Comparison of ENCODE assay signal across 8 mouse cellular contexts in genomic region chr14:31385977-31386697, GRCm38 (mm10). TPM values are rescaled to one million over a fixed set of nuclear protein-coding genes. Genes with fewer than 3 reads are reported as not detected.
DNase-seq lines count a peak whose midpoint lies in the region; ATAC-seq and TF ChIP-seq lines count a peak whose summit lies in the region.

No protein-coding gene starts in this region.

- no peaks in the 10 kb centered on the region for H3K9me3 ChIP-seq in liver, postnatal 0 days (ENCODE audit: low read length)

- peak overlapping the region; percentile 64 for H3K27ac ChIP-seq in liver, postnatal 0 days (ENCODE audit: low read depth)

- peak; percentile 91 for DNase-seq in 3T3-L1 (ENCODE audit: low read depth, low spot score)
- DNase-seq in MN1 (ENCODE audit: low spot score), result peak; percentile 85
- DNase-seq in cerebellum, adult 8-10 months, result peak; percentile 83
- DNase-seq in kidney, adult 9 months, result peak; percentile 95
- peak; percentile 82 for DNase-seq in liver, postnatal 0 days
- DNase-seq in retina, adult 2 months (ENCODE audit: low read depth, low spot score), result peak; percentile 26
- peak; percentile 85 for DNase-seq in thymus, postnatal 4 days

- H3K9ac ChIP-seq in liver, postnatal 0 days (replicated peaks), result no peak overlapping the region

- H3K4me1 ChIP-seq in liver, postnatal 0 days (ENCODE audit: insufficient read depth), result peaks cover 25% of the 10 kb centered on the region

- H3K36me3 ChIP-seq in liver, postnatal 0 days (replicated peaks; ENCODE audit: insufficient read depth, low read length), result peaks cover 27% of the 10 kb centered on the region

- TF ChIP-seq EP300 in liver, postnatal 0 days (IDR thresholded peaks at IDR 0.05; ENCODE audit: low read depth), result no peak

- TF ChIP-seq CTCF in liver, postnatal 0 days (IDR thresholded peaks at IDR 0.05; ENCODE audit: low read depth), result peak; percentile 94

- peak; percentile 74 for ATAC-seq in granulocyte monocyte progenitor cell, adult 5-6 weeks (replicated peaks; ENCODE audit: poor library complexity, severe bottlenecking)
- ATAC-seq in liver, postnatal 0 days, result peak; percentile 76

- 40% methylated on average over 13 of the region's 13 CpGs for WGBS in liver, postnatal 0 days (ENCODE audit: insufficient replicate concordance)

- no peaks in the 10 kb centered on the region for H3K27me3 ChIP-seq in liver, postnatal 0 days (ENCODE audit: insufficient read depth, low read length)

- no peak overlapping the region for H3K4me2 ChIP-seq in liver, postnatal 0 days (ENCODE audit: low read depth, low read length)

- H3K4me3 ChIP-seq in liver, postnatal 0 days (ENCODE audit: low read depth, low read length), result no peak overlapping the region

RNA-seq across cellular contexts. Expression of gene Capn7, which starts 49.7 kb away (rescaled TPM):
- total RNA-seq in granulocyte monocyte progenitor cell, adult 5-6 weeks (2014; fragmentation: Nextera tagmentation), result 35.9 and 42.7 TPM in 2 replicates
- total RNA-seq in granulocyte monocyte progenitor cell, adult 5-6 weeks (2017), result 49.2 and 61.5 TPM in 2 replicates
- 10.3 and 12.4 TPM in 2 replicates for polyA plus RNA-seq in liver, postnatal 0 days (2015; fragmentation: Nextera tagmentation; extraction: Ambion mirVana)

RNA-seq across cellular contexts. Expression of gene Sh3bp5, which starts 49.7 kb away (rescaled TPM):
- 5.0 and 6.3 TPM in 2 replicates for total RNA-seq in granulocyte monocyte progenitor cell, adult 5-6 weeks (2014; fragmentation: Nextera tagmentation)
- total RNA-seq in granulocyte monocyte progenitor cell, adult 5-6 weeks (2017), result 2.7 and 2.8 TPM in 2 replicates
- polyA plus RNA-seq in liver, postnatal 0 days (2015; fragmentation: Nextera tagmentation; extraction: Ambion mirVana), result 29.7 and 31.8 TPM in 2 replicates

Comparison
In these comparisons a context has a peak if more than half of its experiments do, and no peak if none do; other contexts are left out.
1. DNase-seq: peak in every context shown above with its lines; median percentile 95 in kidney, adult 9 months; 91 in 3T3-L1; 85 in MN1; 85 in thymus, postnatal 4 days; 83 in cerebellum, adult 8-10 months; 82 in liver, postnatal 0 days; 26 in retina, adult 2 months.